Mouse (Mus musculus): ENCODE data around the gene Capn8. TPM values are rescaled to one million over a fixed set of nuclear protein-coding genes. Genes with fewer than 3 reads are reported as not detected.

Gene Capn8
- polyA plus RNA-seq, 1 experiment from 2014 or later, result not detected

Other genes with a start within 250 kb of the Capn8 start
- 17.2 and 18.4 TPM in 2 replicates for gene Fbxo28, start 223.4 kb upstream of the Capn8 start, polyA plus RNA-seq (2014; fragmentation: Nextera tagmentation; extraction: Ambion mirVana)
- gene Trp53bp2, start 155.8 kb upstream of the Capn8 start, polyA plus RNA-seq (2014; fragmentation: Nextera tagmentation; extraction: Ambion mirVana), result 14.4 and 16.9 TPM in 2 replicates
- 71.2 and 76.6 TPM in 2 replicates for gene Capn2, start 47.4 kb upstream of the Capn8 start, polyA plus RNA-seq (2014; fragmentation: Nextera tagmentation; extraction: Ambion mirVana)
- gene Ccdc185, start 184.2 kb downstream of the Capn8 start, polyA plus RNA-seq (2014; fragmentation: Nextera tagmentation; extraction: Ambion mirVana), result not detected in 2 replicates
- gene Susd4, start 198.9 kb downstream of the Capn8 start, polyA plus RNA-seq (2014; fragmentation: Nextera tagmentation; extraction: Ambion mirVana), result 4.1 and 5.8 TPM in 2 replicates